Mouse (Mus musculus): Measurements from ENCODE around the gene Cpne1.

Cpne1 gene

GRCm38 (mm10) chr2:156079674-156080073 is 32.1 kb downstream of the Cpne1 start:
- DNase-seq (ENCODE audit: low spot score): no peak

- no peak for DNase-seq (ENCODE audit: low spot score)
Measured at GRCm38 (mm10) chr2:156079183-156079560, 32.6 kb downstream of the Cpne1 start.

GRCm38 (mm10) chr2:156078421-156079182 is 33.2 kb downstream of the Cpne1 start:
- no peak for DNase-seq (ENCODE audit: low spot score)

GRCm38 (mm10) chr2:156077461-156077860 is 34.3 kb downstream of the Cpne1 start:
- DNase-seq (ENCODE audit: low spot score): no peak

GRCm38 (mm10) chr2:156073725-156074124 is 38.0 kb downstream of the Cpne1 start:
- DNase-seq (ENCODE audit: low spot score): no peak

- DNase-seq (ENCODE audit: low spot score): no peak
Measured at GRCm38 (mm10) chr2:156071236-156071635, 40.5 kb downstream of the Cpne1 start.

- no peak for DNase-seq (ENCODE audit: low spot score)
Measured at GRCm38 (mm10) chr2:156067916-156068315, 43.8 kb downstream of the Cpne1 start.

GRCm38 (mm10) chr2:156066126-156066525 is 45.6 kb downstream of the Cpne1 start:
- DNase-seq (ENCODE audit: low spot score): no peak

- peak; percentile 69 for DNase-seq (ENCODE audit: low spot score)
Measured at GRCm38 (mm10) chr2:156065099-156066041, 46.4 kb downstream of the Cpne1 start, which contains the start of gene Spag4. Gene Spag4, plus strand, starts transcription at chr2:156065175.

- no peak for DNase-seq (ENCODE audit: low spot score)
Measured at GRCm38 (mm10) chr2:156052816-156053215, 58.9 kb downstream of the Cpne1 start, which contains the start of gene Fer1l4. Gene Fer1l4, minus strand, starts transcription at chr2:156052947.

GRCm38 (mm10) chr2:156047929-156048328 is 63.8 kb downstream of the Cpne1 start:
- DNase-seq (ENCODE audit: low spot score): no peak

GRCm38 (mm10) chr2:156042903-156043302 is 68.9 kb downstream of the Cpne1 start:
- DNase-seq (ENCODE audit: low spot score): no peak

GRCm38 (mm10) chr2:156039390-156039789 is 72.4 kb downstream of the Cpne1 start:
- DNase-seq (ENCODE audit: low spot score): no peak

- no peak for DNase-seq (ENCODE audit: low spot score)
Measured at GRCm38 (mm10) chr2:156025482-156025881, 86.3 kb downstream of the Cpne1 start.
